Mouse (Mus musculus) CH12.LX (cell line): Measurements from ENCODE around the gene Nup210l.

ENCODE experiments used
- CTCF ChIP-seq, 2 experiments: IDR thresholded peaks in 1 of 2; conservative IDR thresholded peaks in 1 of 2; 2 replicates each; pipeline ENCODE4 v1.5.1; 2011 to 2012; ENCODE audit warnings: low read depth in 2 of 2, low read length in 2 of 2, improper control_type of control experiment in 1 of 2, inconsistent platforms in 1 of 2, mild to moderate bottlenecking in 1 of 2, moderate library complexity in 1 of 2
- HCFC1 ChIP-seq: IDR thresholded peaks from 2 replicates; pipeline ENCODE4 v1.6.1; 2012; ENCODE audit warnings: low read depth, mild to moderate bottlenecking, inconsistent platforms, low read length, improper control_type of control experiment
- POLR2A ChIP-seq: IDR thresholded peaks from 2 replicates; pipeline ENCODE4 v1.6.1; 2011; ENCODE audit warnings: low read depth, mild to moderate bottlenecking, improper control_type of control experiment, low read length
- TBP ChIP-seq: conservative IDR thresholded peaks from 2 replicates; pipeline ENCODE4 v1.6.1; 2011; ENCODE audit warnings: low read depth, low read length, improper control_type of control experiment

DNA sequence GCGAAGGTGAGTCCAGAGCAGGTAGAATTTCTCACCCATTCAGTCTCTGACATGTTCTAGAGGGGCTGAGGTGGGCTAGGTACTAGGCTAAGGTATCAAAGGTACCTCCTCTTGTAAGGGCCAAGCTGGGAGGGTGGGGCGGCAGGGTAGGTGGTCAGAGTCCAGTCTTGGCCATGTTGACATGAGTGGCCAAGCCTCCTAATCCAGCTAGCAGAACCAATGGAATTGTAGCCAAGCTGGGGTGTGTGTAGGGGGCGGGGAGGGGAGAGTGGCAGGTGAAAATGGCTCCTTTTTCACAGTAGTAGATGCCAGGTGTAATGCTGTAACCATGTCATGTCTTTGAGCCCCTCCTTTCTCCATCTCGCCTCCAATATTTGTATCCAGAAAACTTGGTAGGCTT lies 154.6 kb downstream of the Nup210l start:
- TF ChIP-seq CTCF (conservative IDR thresholded peaks at IDR 0.05 in 1 of 2, IDR thresholded peaks at IDR 0.05 in 1 of 2; ENCODE audit: low read depth in 2 of 2, low read length in 2 of 2) (no peak), POLR2A (no peak), HCFC1 (no peak), TBP (no peak)
